Mouse (Mus musculus): ENCODE data around the gene Pirb. TPM values are rescaled to one million over a fixed set of nuclear protein-coding genes. Genes with fewer than 3 reads are reported as not detected.
"Not testable (repeated sequence)": the region's sequence is repeated elsewhere in the genome, so short reads cannot be mapped to it uniquely, and the experiment has no call there.

The Pirb gene
- polyA plus RNA-seq, 1 experiment = 0.51 TPM

DNA sequence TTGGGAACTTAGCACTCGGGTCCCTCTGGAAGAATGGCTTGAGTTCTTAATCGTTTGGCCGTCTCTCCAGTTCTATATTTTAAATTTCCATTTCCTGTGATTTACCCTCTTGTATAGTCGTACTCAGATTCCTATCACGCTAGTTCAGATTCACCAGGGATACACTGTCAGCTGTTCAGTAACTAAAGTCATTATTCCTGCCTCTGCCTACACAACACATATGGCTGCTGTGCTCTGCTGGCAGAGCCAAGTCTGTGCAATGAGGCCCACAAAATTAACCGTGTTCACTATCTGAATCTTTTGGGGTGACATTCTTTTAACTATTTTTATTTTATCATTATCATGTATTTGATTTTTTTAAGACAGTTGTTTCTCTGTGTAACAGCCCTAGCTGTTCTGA is 21.7 kb downstream of the Pirb start:
- Histone ChIP-seq H3K4me1 (ENCODE audit: control insufficient read depth, insufficient read depth, low read length) (peaks cover 9% of the 10 kb centered on the region), H3K27me3 (ENCODE audit: control insufficient read depth, insufficient read depth, low read length) (no peaks in the 10 kb centered on the region), H3K36me3 (ENCODE audit: control insufficient read depth, insufficient read depth, low read length) (no peaks in the 10 kb centered on the region), H3K4me3 (ENCODE audit: control insufficient read depth, low read depth, low read length) (no peak overlapping the region), H3K27ac (ENCODE audit: control insufficient read depth, insufficient read depth, low read depth, low read length) (no peak overlapping the region)
- no peak for TF ChIP-seq CTCF (IDR thresholded peaks at IDR 0.05; ENCODE audit: control insufficient read depth, insufficient read depth, insufficient replicate concordance, low read depth, low read length)
- TF ChIP-seq POLR2A (IDR thresholded peaks at IDR 0.05; ENCODE audit: control insufficient read depth, low read depth, low read length) = no peak

DNA sequence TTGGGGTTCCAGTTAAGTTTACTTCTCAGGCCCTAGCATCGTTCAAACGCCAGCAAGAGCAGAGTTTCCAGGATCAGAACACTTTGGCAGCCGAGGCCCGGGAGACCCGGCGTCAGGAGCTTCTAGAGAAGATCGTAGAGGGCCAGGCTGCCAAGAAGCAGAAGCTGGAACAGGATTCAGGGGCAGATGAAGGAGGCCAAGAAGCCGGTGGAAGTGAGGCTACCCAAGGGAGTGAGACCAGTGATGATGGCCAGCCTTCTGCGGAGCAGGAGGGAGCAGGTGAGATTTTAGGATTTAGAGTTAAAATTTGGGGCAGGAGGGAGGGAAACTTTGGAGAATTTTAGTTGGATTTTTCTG is 25.3 kb downstream of the Pirb start:
- H3K27me3 ChIP-seq (ENCODE audit: control insufficient read depth, insufficient read depth, low read length); H3K36me3 ChIP-seq (ENCODE audit: control insufficient read depth, insufficient read depth, low read length): not testable (repeated sequence)
- H3K4me3 ChIP-seq (ENCODE audit: control insufficient read depth, low read depth, low read length) = peak overlapping the region; percentile 87
- H3K4me1 ChIP-seq (ENCODE audit: control insufficient read depth, insufficient read depth, low read length) = peaks cover 21% of the 10 kb centered on the region
- 0 out of 2 replicates have a peak overlapping the region, but pooled peaks have one; percentile 2 for H3K27ac ChIP-seq (ENCODE audit: control insufficient read depth, insufficient read depth, low read depth, low read length)

DNA sequence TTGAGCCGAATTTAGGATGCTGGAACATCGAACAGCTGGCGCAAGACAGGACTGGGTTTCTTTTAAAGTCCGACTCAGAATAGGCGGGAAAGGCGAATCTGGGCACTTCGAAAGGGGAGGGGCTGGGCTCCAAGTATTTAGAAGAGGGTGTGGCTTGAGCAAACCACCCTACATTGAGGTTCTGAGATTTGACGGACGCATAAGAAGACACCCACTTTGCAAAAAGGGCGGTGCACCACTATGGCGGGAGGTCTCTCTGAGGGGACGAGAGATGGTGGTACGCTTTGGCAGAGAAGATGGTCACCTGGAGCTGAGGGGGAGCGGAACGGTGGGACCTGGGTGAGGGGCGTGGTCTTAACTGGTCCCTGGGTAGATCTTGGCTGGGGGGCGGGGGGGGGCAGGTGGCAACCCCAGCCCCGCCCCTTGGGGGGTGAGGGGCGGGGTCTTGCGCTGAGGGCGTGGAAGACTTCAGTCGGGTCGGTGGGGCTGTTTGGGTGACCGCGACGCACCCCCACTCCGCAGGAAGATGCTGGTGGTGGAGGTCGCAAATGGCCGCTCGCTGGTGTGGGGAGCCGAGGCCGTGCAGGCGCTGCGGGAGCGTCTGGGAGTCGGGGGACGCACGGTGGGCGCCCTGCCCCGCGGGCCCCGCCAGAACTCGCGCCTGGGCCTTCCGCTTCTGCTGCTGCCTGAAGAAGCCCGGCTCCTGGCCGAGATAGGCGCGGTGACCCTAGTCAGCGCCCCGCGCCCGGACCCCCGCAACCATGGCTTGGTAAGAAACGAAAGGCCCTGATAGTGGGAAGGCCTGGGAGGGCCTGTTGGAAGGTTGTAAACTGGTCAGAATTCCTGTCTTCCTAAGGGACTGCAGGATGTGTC is 25.9 kb downstream of the Pirb start:
- Histone ChIP-seq H3K27ac (ENCODE audit: control insufficient read depth, insufficient read depth, low read depth, low read length) (peak overlapping the region; percentile 78), H3K4me1 (ENCODE audit: control insufficient read depth, insufficient read depth, low read length) (peaks cover 21% of the 10 kb centered on the region), H3K4me3 (ENCODE audit: control insufficient read depth, low read depth, low read length) (peak overlapping the region; percentile 87), H3K27me3 (ENCODE audit: control insufficient read depth, insufficient read depth, low read length) (no peaks in the 10 kb centered on the region), H3K36me3 (ENCODE audit: control insufficient read depth, insufficient read depth, low read length) (no peaks in the 10 kb centered on the region)
- no peak for TF ChIP-seq POLR2A (IDR thresholded peaks at IDR 0.05; ENCODE audit: control insufficient read depth, low read depth, low read length)

GRCm38 (mm10) chr7:3693809-3694075 is 26.4 kb downstream of the Pirb start:
- no peaks in the 10 kb centered on the region for H3K36me3 ChIP-seq (ENCODE audit: control insufficient read depth, insufficient read depth, low read length)
- peak overlapping the region; percentile 87 for H3K4me3 ChIP-seq (ENCODE audit: control insufficient read depth, low read depth, low read length)
- peaks cover 21% of the 10 kb centered on the region for H3K4me1 ChIP-seq (ENCODE audit: control insufficient read depth, insufficient read depth, low read length)
- TF ChIP-seq POLR2A (IDR thresholded peaks at IDR 0.05; ENCODE audit: control insufficient read depth, low read depth, low read length) (no peak), CTCF (IDR thresholded peaks at IDR 0.05; ENCODE audit: control insufficient read depth, insufficient read depth, insufficient replicate concordance, low read depth, low read length) (no peak)
- H3K27ac ChIP-seq (ENCODE audit: control insufficient read depth, insufficient read depth, low read depth, low read length) = peak overlapping the region; percentile 78
- H3K27me3 ChIP-seq (ENCODE audit: control insufficient read depth, insufficient read depth, low read length) = no peaks in the 10 kb centered on the region

DNA sequence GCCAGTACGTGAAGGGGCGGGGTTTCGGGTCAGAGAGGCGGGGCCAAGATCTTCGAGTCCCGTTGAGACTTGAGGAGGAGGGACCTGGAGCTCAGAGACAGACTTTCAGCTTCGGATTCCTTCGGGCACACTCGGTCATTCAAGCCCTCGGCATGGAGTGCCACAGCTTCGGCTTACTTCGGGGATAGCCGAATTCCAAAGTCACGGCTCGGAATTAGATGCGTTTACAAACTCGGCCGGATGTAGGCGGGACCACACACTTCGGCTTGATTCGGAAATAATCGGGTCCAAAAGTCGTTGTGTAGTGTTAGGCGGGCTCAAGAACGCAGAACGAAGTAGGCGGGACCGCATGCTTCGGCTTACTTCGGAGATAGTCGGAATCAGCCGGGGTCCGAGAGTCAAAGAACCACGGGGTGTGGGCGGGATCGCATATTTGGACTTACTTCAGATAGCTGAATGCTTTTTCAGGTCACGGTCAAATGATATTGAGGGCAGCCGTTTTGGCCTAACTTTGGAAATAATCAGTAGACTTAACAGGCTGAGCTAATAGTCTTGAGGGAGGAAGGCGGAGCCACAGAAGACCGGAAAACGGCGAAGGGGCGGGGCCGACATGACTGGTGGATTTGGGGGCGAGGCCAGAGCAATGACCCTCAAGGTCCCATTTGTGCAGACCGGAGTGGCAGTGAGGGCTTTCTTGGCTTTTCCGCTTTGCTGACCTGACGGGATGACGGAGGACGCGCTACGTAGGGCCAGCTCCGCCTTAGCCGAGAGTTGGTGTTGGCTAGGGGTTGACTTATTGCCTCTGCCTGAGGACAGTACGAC is 27.0 kb downstream of the Pirb start, which contains the start of gene Mboat7:
TSS of gene Mboat7 (minus strand) at position 537 of the 822 bp plus-strand sequence.
- peak within 1 kb of the TSS; percentile 78 for H3K27ac ChIP-seq (ENCODE audit: control insufficient read depth, insufficient read depth, low read depth, low read length)
- no peaks in the 10 kb centered on the region for H3K36me3 ChIP-seq (ENCODE audit: control insufficient read depth, insufficient read depth, low read length)
- H3K4me1 ChIP-seq (ENCODE audit: control insufficient read depth, insufficient read depth, low read length) = peaks cover 21% of the 10 kb centered on the region
- TF ChIP-seq CTCF (IDR thresholded peaks at IDR 0.05; ENCODE audit: control insufficient read depth, insufficient read depth, insufficient replicate concordance, low read depth, low read length) (no peak), POLR2A (IDR thresholded peaks at IDR 0.05; ENCODE audit: control insufficient read depth, low read depth, low read length) (peak; percentile 53; the same call in 1 of the 2 replicates)
- H3K4me3 ChIP-seq (ENCODE audit: control insufficient read depth, low read depth, low read length) = peak within 1 kb of the TSS; percentile 87
- no peaks in the 10 kb centered on the region for H3K27me3 ChIP-seq (ENCODE audit: control insufficient read depth, insufficient read depth, low read length)

DNA sequence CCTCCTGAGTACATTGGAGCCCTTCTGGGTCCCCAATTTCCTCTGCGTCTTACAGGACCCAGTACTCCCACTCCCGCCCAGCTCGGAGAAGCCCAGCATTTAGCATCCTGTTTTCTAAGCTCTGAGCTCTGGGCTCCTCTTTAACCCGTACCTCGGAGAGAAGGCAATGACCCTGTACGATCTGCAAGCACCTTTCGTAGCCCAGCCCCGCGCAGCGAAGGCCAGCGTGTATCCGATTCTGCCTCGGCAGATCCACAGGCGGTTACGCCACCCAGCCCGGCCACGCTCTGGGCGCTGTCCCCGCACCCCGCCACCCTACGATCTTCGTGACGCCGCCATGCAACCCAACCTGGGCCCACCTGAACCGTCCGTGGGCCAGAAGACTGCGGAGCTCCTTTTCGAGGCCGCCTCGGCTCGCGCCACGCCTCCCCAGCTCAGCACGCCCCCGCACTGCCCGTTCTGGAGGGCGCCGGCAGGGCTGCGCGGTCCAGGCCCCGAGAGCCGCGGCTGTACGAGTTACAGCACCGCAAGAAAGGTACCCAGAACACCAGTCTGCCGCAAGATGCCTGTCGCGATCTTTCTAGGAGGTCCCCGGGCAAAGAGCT is 27.7 kb downstream of the Pirb start, which contains the start of gene Tsen34:
TSS of gene Tsen34 (plus strand) at position 482 of the 605 bp plus-strand sequence.
- Histone ChIP-seq H3K27me3 (ENCODE audit: control insufficient read depth, insufficient read depth, low read length) (no peaks in the 10 kb centered on the region), H3K36me3 (ENCODE audit: control insufficient read depth, insufficient read depth, low read length) (no peaks in the 10 kb centered on the region), H3K4me3 (ENCODE audit: control insufficient read depth, low read depth, low read length) (peak within 1 kb of the TSS; percentile 87), H3K27ac (ENCODE audit: control insufficient read depth, insufficient read depth, low read depth, low read length) (peak within 1 kb of the TSS; percentile 78), H3K4me1 (ENCODE audit: control insufficient read depth, insufficient read depth, low read length) (peaks cover 21% of the 10 kb centered on the region)
- TF ChIP-seq CTCF (IDR thresholded peaks at IDR 0.05; ENCODE audit: control insufficient read depth, insufficient read depth, insufficient replicate concordance, low read depth, low read length) (no peak), POLR2A (IDR thresholded peaks at IDR 0.05; ENCODE audit: control insufficient read depth, low read depth, low read length) (no peak)

- Histone ChIP-seq H3K4me3 (ENCODE audit: control insufficient read depth, low read depth, low read length) (peak overlapping the region; percentile 87), H3K36me3 (ENCODE audit: control insufficient read depth, insufficient read depth, low read length) (no peaks in the 10 kb centered on the region), H3K4me1 (ENCODE audit: control insufficient read depth, insufficient read depth, low read length) (peaks cover 21% of the 10 kb centered on the region), H3K27ac (ENCODE audit: control insufficient read depth, insufficient read depth, low read depth, low read length) (no peak overlapping the region), H3K27me3 (ENCODE audit: control insufficient read depth, insufficient read depth, low read length) (no peaks in the 10 kb centered on the region)
- TF ChIP-seq CTCF (IDR thresholded peaks at IDR 0.05; ENCODE audit: control insufficient read depth, insufficient read depth, insufficient replicate concordance, low read depth, low read length) (no peak), POLR2A (IDR thresholded peaks at IDR 0.05; ENCODE audit: control insufficient read depth, low read depth, low read length) (no peak)
These were observed 28.3 kb downstream of the Pirb start for GRCm38 (mm10) chr7:3691919-3692318.
